Mouse (Mus musculus) erythroblast, embryonic 14.5 days (primary cell): Measurements from ENCODE around the gene Pih1d2.

Experiments
- GATA1 ChIP-seq: IDR thresholded peaks from 2 replicates; pipeline ENCODE4 v1.6.1; 2012; ENCODE audit warnings: low read length, inconsistent platforms, mixed read lengths
- TAL1 ChIP-seq: IDR thresholded peaks from 3 replicates; pipeline ENCODE4 v1.6.1; 2012; ENCODE audit warnings: low read length, inconsistent platforms, mixed read lengths

DNA sequence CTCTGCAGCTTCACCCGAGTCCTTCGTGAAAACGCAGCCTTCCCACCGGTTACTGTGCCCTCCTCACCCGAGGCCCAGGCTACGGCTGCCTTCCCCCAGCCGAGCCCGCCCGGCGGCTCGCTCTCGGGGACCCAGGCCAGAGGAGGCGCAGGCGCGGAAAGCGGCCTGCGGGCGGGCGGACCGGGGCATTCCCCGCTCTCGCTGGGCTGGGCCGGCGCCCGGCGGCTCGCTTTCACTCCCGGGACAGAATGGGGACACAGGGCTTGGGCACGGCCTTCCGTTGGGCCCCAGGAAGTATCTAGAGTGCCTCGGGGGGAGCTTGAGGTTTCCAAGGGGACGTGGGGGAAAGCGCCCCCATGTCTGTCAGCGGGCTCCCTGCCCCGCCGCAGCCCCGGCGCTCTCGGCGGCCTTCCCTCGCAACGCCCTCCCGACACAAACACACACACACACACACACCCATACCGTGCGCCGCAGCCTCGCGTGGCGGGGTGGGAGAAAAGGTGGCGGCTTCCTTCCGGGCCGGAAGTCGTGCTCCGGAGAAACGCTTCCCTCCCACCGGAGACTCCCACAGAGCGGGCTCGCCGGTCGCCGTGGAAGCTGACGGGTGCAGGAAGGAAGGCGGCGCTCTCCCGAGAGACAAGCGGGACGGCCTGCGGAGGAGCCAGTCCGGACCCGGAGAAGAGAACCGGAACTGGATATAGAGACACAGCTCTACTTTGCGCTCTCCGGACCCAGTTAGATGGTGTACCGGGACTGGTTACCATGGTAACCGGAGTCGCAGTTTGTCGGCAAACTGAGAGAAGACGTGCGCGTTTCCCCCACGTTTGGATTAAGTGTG lies at the start of gene Pih1d2, which contains the start of gene Nkapd1:
- no peak for TF ChIP-seq TAL1
- TF ChIP-seq GATA1: no peak
